Mouse (Mus musculus) neural tube, embryonic 14.5 days (tissue): ENCODE measurements around the gene Agrp. TPM values are rescaled to one million over a fixed set of nuclear protein-coding genes. Genes with fewer than 3 reads are reported as not detected.
A peak's percentile ranks its signal among the peaks of the same experiment; 100 is the strongest.

Source experiments
- ATAC-seq: fragments of 200-750 bp; cut with Nextera tagmentation; 2 replicates; pipeline ENCODE4 v1.8.0; 2017; ENCODE audit warnings: low read depth, mild to moderate bottlenecking, moderate TSS enrichment, moderate library complexity
- H3K27ac ChIP-seq: fragments of 300-500 bp; sonication (generic); 2 replicates; pipeline ENCODE4 v1.5.1; 2014; ENCODE audit warnings: low read depth, mild to moderate bottlenecking, control low read depth, low read length, moderate library complexity, mixed read lengths
- H3K27me3 ChIP-seq: fragments of 300-500 bp; sonication (generic); 2 replicates; pipeline ENCODE4 v1.6.1; 2014; ENCODE audit warnings: low read length; ENCODE audit not compliant: control insufficient read depth, insufficient read depth
- H3K36me3 ChIP-seq: fragments of 300-500 bp; sonication (generic); 2 replicates; pipeline ENCODE4 v1.6.1; 2014; ENCODE audit warnings: low read length, mixed read lengths; ENCODE audit not compliant: control insufficient read depth, insufficient read depth
- H3K4me1 ChIP-seq: fragments of 300-500 bp; sonication (generic); 2 replicates; pipeline ENCODE4 v1.6.1; 2014; ENCODE audit warnings: low read length; ENCODE audit not compliant: control insufficient read depth, insufficient read depth
- H3K4me2 ChIP-seq: fragments of 300-500 bp; sonication (generic); 2 replicates; pipeline ENCODE4 v1.6.1; 2014; ENCODE audit warnings: mild to moderate bottlenecking, low read depth, low read length, control low read depth
- H3K4me3 ChIP-seq: fragments of 300-500 bp; sonication (generic); 2 replicates; pipeline ENCODE4 v1.5.1; 2014; ENCODE audit warnings: low read depth, low read length, control low read depth, mixed read lengths
- H3K9ac ChIP-seq: fragments of 300-500 bp; sonication (generic); replicated peaks from 2 replicates; pipeline ENCODE4 v1.6.1; 2014; ENCODE audit warnings: low read depth, mild to moderate bottlenecking, control low read depth, low read length, mixed read lengths
- H3K9me3 ChIP-seq: fragments of 300-500 bp; sonication (generic); 2 replicates; pipeline ENCODE4 v1.6.1; 2016; ENCODE audit warnings: low read length; ENCODE audit not compliant: control insufficient read depth
- WGBS: fragments of 180-500 bp; shearing (Covaris S2); extraction: QIAGEN DNeasy Blood & Tissue Kit; methylation state at CpG from one replicate; pipeline ENCODE4 v1.1.7; 2014; 5-methylcytosine and 5-hydroxymethylcytosine counted together
- polyA plus RNA-seq: library from polyadenylated mRNA; unstranded; fragments of >200 nt; fragmentation: Nextera tagmentation; extraction: Ambion mirVana; gene quantifications from 2 replicates; pipeline ENCODE4 v1.2.1, GENCODE M21; 2014

Agrp gene
- polyA plus RNA-seq, 1 experiment from 2014 or later = 1.3 TPM

DNA sequence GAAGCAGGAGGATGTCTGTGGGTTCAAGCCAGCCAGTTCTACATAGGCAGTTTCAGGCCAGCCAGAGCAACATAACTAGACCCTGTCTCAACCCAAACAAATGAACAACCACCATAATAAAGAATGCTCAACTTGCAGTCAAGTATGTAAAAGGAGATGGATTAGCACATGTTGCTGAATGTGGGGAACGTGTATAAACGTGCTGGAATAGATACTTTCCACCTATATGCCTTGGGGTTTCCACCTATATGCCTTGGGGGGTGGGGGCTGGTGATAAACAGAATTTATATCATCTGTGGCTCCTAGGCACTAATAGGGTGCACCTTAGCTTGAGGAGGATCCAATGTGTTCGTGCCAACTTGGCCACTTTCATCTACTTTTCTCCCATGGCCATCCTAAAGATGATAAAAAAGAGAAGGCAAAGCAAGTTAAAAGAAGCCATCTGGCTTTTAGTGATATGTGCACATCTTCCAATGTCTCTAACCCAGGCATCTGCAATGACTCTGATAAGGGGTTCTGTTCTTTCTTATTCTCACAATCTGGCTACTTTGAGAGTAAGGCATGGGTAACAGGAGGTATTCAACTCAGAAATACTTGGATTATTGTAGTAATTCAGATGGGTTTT, 95.0 kb downstream of the Agrp start:
- Histone ChIP-seq H3K9ac (no peak overlapping the region), H3K4me2 (no peak overlapping the region), H3K27ac (no peak overlapping the region), H3K4me1 (0 out of 2 replicates have a peak, but pooled peaks cover 2% of the 10 kb centered on the region), H3K36me3 (peaks cover 18% of the 10 kb centered on the region; the same call in 1 of the 2 replicates), H3K27me3 (no peaks in the 10 kb centered on the region), H3K9me3 (no peaks in the 10 kb centered on the region), H3K4me3 (no peak overlapping the region)
- no peak for ATAC-seq
- WGBS = 95% methylated on average over 3 of the region's 3 CpGs

- Histone ChIP-seq H3K27me3 (no peaks in the 10 kb centered on the region), H3K4me3 (no peak overlapping the region), H3K4me2 (no peak overlapping the region), H3K27ac (no peak overlapping the region), H3K4me1 (no peaks in the 10 kb centered on the region), H3K9me3 (no peaks in the 10 kb centered on the region), H3K9ac (no peak overlapping the region), H3K36me3 (peaks cover 31% of the 10 kb centered on the region)
- ATAC-seq = no peak
- 92% methylated on average over 4 of the region's 4 CpGs for WGBS
These were observed 98.3 kb downstream of the Agrp start for GRCm38 (mm10) chr8:105538940-105539339.

GRCm38 (mm10) chr8:105537011-105537677, 100.0 kb downstream of the Agrp start:
- H3K9me3 ChIP-seq = no peaks in the 10 kb centered on the region
- no peak overlapping the region for H3K27ac ChIP-seq
- H3K9ac ChIP-seq = no peak overlapping the region
- WGBS = 85% methylated on average over 6 of the region's 6 CpGs
- peaks cover 34% of the 10 kb centered on the region for H3K36me3 ChIP-seq
- H3K4me3 ChIP-seq = no peak overlapping the region
- ATAC-seq = no peak
- H3K4me2 ChIP-seq = no peak overlapping the region
- no peaks in the 10 kb centered on the region for H3K4me1 ChIP-seq
- H3K27me3 ChIP-seq = no peaks in the 10 kb centered on the region

GRCm38 (mm10) chr8:105536546-105536945, 100.6 kb downstream of the Agrp start:
- WGBS = 92% methylated on average over 3 of the region's 3 CpGs
- peaks cover 34% of the 10 kb centered on the region for H3K36me3 ChIP-seq
- H3K9ac ChIP-seq = no peak overlapping the region
- H3K27me3 ChIP-seq = no peaks in the 10 kb centered on the region
- H3K27ac ChIP-seq = no peak overlapping the region
- H3K4me2 ChIP-seq = no peak overlapping the region
- no peak for ATAC-seq
- H3K4me1 ChIP-seq = no peaks in the 10 kb centered on the region
- no peak overlapping the region for H3K4me3 ChIP-seq
- H3K9me3 ChIP-seq = no peaks in the 10 kb centered on the region

- H3K4me3 ChIP-seq = no peak overlapping the region
- H3K4me1 ChIP-seq = no peaks in the 10 kb centered on the region
- H3K27me3 ChIP-seq = no peaks in the 10 kb centered on the region
- peak; percentile 56; the same call in 1 of the 2 replicates for ATAC-seq
- no peaks in the 10 kb centered on the region for H3K9me3 ChIP-seq
- no peak overlapping the region for H3K4me2 ChIP-seq
- WGBS = 6% methylated on average over 1 of the region's 1 CpGs
- H3K27ac ChIP-seq = no peak overlapping the region
- peaks cover 35% of the 10 kb centered on the region for H3K36me3 ChIP-seq
- no peak overlapping the region for H3K9ac ChIP-seq
These were observed 103.3 kb downstream of the Agrp start for GRCm38 (mm10) chr8:105533892-105534329.

- no peak overlapping the region for H3K4me3 ChIP-seq
- H3K27ac ChIP-seq = no peak overlapping the region
- H3K27me3 ChIP-seq = no peaks in the 10 kb centered on the region
- no peaks in the 10 kb centered on the region for H3K4me1 ChIP-seq
- WGBS = 43% methylated on average over 2 of the region's 2 CpGs
- H3K36me3 ChIP-seq = peaks cover 31% of the 10 kb centered on the region
- H3K9me3 ChIP-seq = no peaks in the 10 kb centered on the region
- no peak overlapping the region for H3K9ac ChIP-seq
- ATAC-seq = no peak
- no peak overlapping the region for H3K4me2 ChIP-seq
These were observed 103.8 kb downstream of the Agrp start for GRCm38 (mm10) chr8:105533439-105533838.

DNA sequence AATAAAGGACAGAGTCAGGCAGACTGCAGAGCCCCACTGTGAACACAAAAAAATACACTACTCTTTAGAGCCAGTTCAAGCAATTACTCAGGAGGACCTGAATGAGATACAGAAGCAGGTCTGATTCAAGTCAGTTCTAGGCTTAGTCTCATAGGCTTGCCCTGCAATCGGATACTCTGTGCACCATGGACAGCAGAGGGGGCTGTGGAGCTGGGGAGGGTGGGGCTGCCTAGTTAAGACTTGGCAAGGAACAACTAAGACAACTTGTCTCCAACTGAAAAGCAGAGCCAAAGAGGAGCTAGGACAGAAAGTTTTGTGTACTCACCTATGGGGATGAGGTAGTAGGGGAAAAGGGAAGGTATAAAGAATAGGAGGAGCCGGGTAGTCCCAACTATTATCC, 105.4 kb downstream of the Agrp start:
- H3K36me3 ChIP-seq = peaks cover 23% of the 10 kb centered on the region
- WGBS = 53% methylated on average over 2 of the region's 2 CpGs
- no peaks in the 10 kb centered on the region for H3K4me1 ChIP-seq
- H3K4me2 ChIP-seq = no peak overlapping the region
- H3K9me3 ChIP-seq = no peaks in the 10 kb centered on the region
- no peak for ATAC-seq
- no peak overlapping the region for H3K27ac ChIP-seq
- H3K27me3 ChIP-seq = no peaks in the 10 kb centered on the region
- no peak overlapping the region for H3K9ac ChIP-seq
- H3K4me3 ChIP-seq = no peak overlapping the region

- Histone ChIP-seq H3K9ac (no peak overlapping the region), H3K27ac (no peak overlapping the region), H3K4me1 (no peaks in the 10 kb centered on the region), H3K27me3 (no peaks in the 10 kb centered on the region), H3K36me3 (peaks cover 20% of the 10 kb centered on the region), H3K4me3 (no peak overlapping the region), H3K4me2 (no peak overlapping the region), H3K9me3 (no peaks in the 10 kb centered on the region)
- 90% methylated on average over 3 of the region's 3 CpGs for WGBS
- no peak for ATAC-seq
These were observed 107.9 kb downstream of the Agrp start for GRCm38 (mm10) chr8:105529271-105529670.

DNA sequence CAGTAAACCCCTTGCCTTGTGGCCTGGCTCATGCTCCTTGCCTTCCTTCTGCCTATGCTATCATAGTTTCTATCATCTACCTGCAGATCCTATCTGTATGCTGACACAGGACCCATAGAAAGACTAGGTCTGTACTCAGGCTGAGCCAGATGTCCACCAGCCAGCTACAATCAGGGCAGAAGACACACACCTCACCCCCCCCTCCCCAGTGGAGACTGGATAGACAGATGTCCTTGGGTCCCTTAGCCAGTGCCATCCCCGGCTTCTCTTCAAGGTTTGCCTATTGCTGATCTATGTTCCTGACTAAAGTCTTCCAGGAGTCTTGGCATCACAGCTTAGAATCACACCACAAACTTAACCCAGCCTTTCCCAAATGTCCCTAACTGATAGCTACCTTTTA, 109.0 kb downstream of the Agrp start:
- Histone ChIP-seq H3K36me3 (peaks cover 18% of the 10 kb centered on the region), H3K27me3 (no peaks in the 10 kb centered on the region), H3K4me3 (no peak overlapping the region), H3K27ac (no peak overlapping the region), H3K9me3 (no peaks in the 10 kb centered on the region), H3K9ac (no peak overlapping the region), H3K4me1 (no peaks in the 10 kb centered on the region), H3K4me2 (no peak overlapping the region)
- no peak for ATAC-seq
- 95% methylated on average over 1 of the region's 1 CpGs for WGBS
